Mouse (Mus musculus) midbrain, postnatal 0 days (tissue): Measurements from ENCODE around the gene Usp4. TPM values are rescaled to one million over a fixed set of nuclear protein-coding genes. Genes with fewer than 3 reads are reported as not detected.

Experiments
- ATAC-seq: fragments of 200-750 bp; cut with Nextera tagmentation; 2 replicates; pipeline ENCODE4 v1.8.0; 2017; ENCODE audit warnings: moderate number of reproducible peaks, mild to moderate bottlenecking, moderate TSS enrichment, moderate library complexity; ENCODE audit not compliant: low FRiP score
- DNase-seq: peaks from one replicate; pipeline ENCODE4 v3.0.0-alpha.2; 2015; ENCODE audit warnings: low spot score
- H3K27ac ChIP-seq: fragments of 300-500 bp; sonication (generic); 2 replicates; pipeline ENCODE4 v1.5.1; 2014; ENCODE audit warnings: low read depth, mild to moderate bottlenecking, low read length, mixed read lengths
- H3K27me3 ChIP-seq: fragments of 300-500 bp; sonication (generic); 2 replicates; pipeline ENCODE4 v1.6.1; 2014; ENCODE audit warnings: low read length, control low read depth, mixed read lengths; ENCODE audit not compliant: insufficient read depth
- H3K36me3 ChIP-seq: fragments of 300-500 bp; sonication (generic); 2 replicates; pipeline ENCODE4 v1.6.1; 2014; ENCODE audit warnings: low read length, control low read depth, mixed read lengths; ENCODE audit not compliant: insufficient read depth
- H3K4me1 ChIP-seq: fragments of 300-500 bp; sonication (generic); 2 replicates; pipeline ENCODE4 v1.6.1; 2014; ENCODE audit warnings: mild to moderate bottlenecking, control low read depth, antibody characterized with exemption, low read length, mixed read lengths; ENCODE audit not compliant: insufficient read depth
- H3K4me2 ChIP-seq: fragments of 300-500 bp; sonication (generic); 2 replicates; pipeline ENCODE4 v1.6.1; 2014; ENCODE audit warnings: low read depth, mild to moderate bottlenecking, low read length, mixed read lengths; ENCODE audit not compliant: poor library complexity, severe bottlenecking
- H3K4me3 ChIP-seq: fragments of 300-500 bp; sonication (generic); 2 replicates; pipeline ENCODE4 v1.5.1; 2014; ENCODE audit warnings: low read depth, mild to moderate bottlenecking, low read length, moderate library complexity
- H3K9ac ChIP-seq: fragments of 300-500 bp; sonication (generic); replicated peaks from 2 replicates; pipeline ENCODE4 v1.6.1; 2014; ENCODE audit warnings: mild to moderate bottlenecking, low read length, moderate library complexity, mixed read lengths; ENCODE audit not compliant: poor library complexity, severe bottlenecking
- H3K9me3 ChIP-seq: fragments of 300-500 bp; sonication (generic); 2 replicates; pipeline ENCODE4 v1.6.1; 2016; ENCODE audit warnings: low read length, control low read depth
- CTCF ChIP-seq: IDR thresholded peaks from 2 replicates; pipeline ENCODE4 v1.5.1; 2016; ENCODE audit warnings: antibody characterized with exemption, mild to moderate bottlenecking
- WGBS: fragments of 180-500 bp; shearing (Covaris S2); extraction: QIAGEN DNeasy Blood & Tissue Kit; methylation state at CpG from one replicate; pipeline ENCODE4 v1.1.7; 2014; 5-methylcytosine and 5-hydroxymethylcytosine counted together
- polyA plus RNA-seq: library from polyadenylated mRNA; unstranded; fragments of >200 nt; fragmentation: Nextera tagmentation; extraction: Ambion mirVana; gene quantifications from 2 replicates; pipeline ENCODE4 v1.2.1, GENCODE M21; 2015
- total RNA-seq: library from RNA; depleted of rRNA; stranded (reverse); fragments of >200 nt; gene quantifications from 2 replicates; pipeline ENCODE4 v1.2.3, GENCODE M21; 2014

Usp4 gene
- total and polyA plus RNA-seq, 2 experiments from 2014 or later = 106 to 114 TPM

DNA sequence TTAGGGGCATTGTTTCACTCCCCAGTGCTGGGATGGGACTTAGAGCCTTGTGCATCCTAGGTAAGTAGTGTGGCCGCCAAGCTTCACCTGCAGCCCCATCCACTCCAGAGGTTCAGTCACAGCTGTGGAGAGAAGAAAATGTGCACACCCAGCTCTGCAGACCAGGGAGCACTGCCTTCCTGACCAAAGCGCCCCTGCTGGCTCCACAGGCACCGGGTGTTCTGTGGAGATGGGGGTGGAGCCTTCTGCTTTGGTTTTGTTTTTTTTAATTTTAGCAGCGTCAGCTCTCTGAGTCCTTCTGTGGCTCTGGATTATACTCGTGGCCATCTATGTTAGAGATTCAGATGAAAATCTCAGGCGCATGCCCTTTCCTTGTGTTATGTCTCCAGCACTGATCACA lies 41.6 kb downstream of the Usp4 start:
- Histone ChIP-seq H3K27me3 (no peaks in the 10 kb centered on the region), H3K36me3 (peaks cover 74% of the 10 kb centered on the region), H3K9me3 (no peaks in the 10 kb centered on the region), H3K4me3 (no peak overlapping the region), H3K4me1 (no peaks in the 10 kb centered on the region), H3K9ac (no peak overlapping the region), H3K27ac (no peak overlapping the region), H3K4me2 (no peak overlapping the region)
- TF ChIP-seq CTCF = no peak
- 74% methylated on average over 6 of the region's 6 CpGs for WGBS
- ATAC-seq (no peak), DNase-seq (no peak)

DNA sequence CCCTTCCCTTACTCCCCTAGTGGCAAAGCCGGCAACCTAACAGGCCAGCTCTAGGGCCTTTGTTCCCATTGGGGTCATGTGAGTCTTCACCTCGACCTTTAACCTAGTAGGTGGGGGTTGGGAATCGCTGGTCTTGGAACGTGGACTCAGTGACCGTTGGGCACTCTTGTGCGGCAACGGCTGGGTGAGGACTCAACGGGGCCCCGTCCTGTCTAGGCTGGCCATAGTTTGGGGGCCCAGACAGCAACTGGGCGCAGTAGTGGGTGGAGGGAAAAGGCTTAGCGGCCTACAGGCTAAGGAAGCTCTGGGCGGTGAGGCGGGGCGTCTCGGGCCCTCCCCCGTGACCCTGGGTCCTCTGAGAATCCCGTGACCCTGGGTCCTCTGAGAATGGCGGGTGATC lies 45.0 kb downstream of the Usp4 start, which contains the start of gene 1700102P08Rik:
Gene 1700102P08Rik (plus strand): TSS at position 130 of the 400 bp plus-strand sequence.
- Histone ChIP-seq H3K9ac (no peak within 1 kb of the TSS), H3K36me3 (peaks cover 49% of the 10 kb centered on the region), H3K27me3 (no peaks in the 10 kb centered on the region), H3K4me3 (no peak within 1 kb of the TSS), H3K9me3 (no peaks in the 10 kb centered on the region), H3K4me1 (no peaks in the 10 kb centered on the region), H3K4me2 (no peak within 1 kb of the TSS), H3K27ac (no peak within 1 kb of the TSS)
- no peak for DNase-seq
- no peak for ATAC-seq
- no peak for TF ChIP-seq CTCF
- WGBS = 45% methylated on average over 18 of the region's 18 CpGs

DNA sequence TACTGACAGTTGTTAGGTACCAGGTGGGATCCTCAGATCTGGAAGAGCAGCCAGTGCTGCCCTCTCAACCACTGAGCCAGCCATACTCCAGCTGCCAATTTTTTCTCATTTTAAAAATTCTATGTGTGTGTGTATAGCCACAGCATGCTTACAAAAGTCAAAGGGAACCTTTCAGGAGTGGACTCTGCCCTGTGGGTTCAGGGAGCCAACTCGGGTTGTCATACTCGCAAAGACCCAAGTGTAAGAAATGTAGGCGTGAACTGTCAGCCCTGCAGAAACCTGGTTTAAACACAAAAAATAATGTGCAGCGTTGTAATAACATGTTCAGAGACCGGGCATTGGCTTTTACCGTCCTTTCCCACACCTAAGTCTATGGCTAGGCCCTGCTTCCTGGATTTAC lies 46.5 kb downstream of the Usp4 start:
- H3K27me3 ChIP-seq = no peaks in the 10 kb centered on the region
- H3K4me3 ChIP-seq = no peak overlapping the region
- no peaks in the 10 kb centered on the region for H3K9me3 ChIP-seq
- no peak overlapping the region for H3K9ac ChIP-seq
- no peaks in the 10 kb centered on the region for H3K4me1 ChIP-seq
- DNase-seq (no peak), ATAC-seq (no peak)
- TF ChIP-seq CTCF = no peak
- 98% methylated on average over 6 of the region's 6 CpGs for WGBS
- no peak overlapping the region for H3K27ac ChIP-seq
- H3K36me3 ChIP-seq = peaks cover 38% of the 10 kb centered on the region
- H3K4me2 ChIP-seq = no peak overlapping the region

DNA sequence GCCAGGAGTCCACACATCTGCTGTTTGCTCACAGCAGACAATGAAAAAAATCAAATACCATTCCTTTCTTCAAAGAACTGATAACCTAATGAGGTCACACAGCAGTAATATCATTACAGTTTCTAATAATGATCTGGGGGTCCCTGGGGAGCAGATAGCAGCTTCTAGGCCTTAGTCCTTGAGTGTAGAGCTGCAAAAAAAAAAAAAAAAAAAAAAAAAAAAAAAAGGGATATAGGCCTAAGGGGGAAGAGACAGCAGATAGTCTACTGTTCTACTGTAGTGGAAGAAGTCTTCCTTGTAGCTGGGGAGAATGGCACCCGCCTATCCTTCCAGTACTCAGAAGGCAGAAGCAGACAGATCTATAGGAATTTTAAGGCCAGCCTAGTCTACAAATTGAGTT lies 47.8 kb downstream of the Usp4 start:
- no peak for DNase-seq
- Histone ChIP-seq H3K9ac (no peak overlapping the region), H3K36me3 (peaks cover 31% of the 10 kb centered on the region)

DNA sequence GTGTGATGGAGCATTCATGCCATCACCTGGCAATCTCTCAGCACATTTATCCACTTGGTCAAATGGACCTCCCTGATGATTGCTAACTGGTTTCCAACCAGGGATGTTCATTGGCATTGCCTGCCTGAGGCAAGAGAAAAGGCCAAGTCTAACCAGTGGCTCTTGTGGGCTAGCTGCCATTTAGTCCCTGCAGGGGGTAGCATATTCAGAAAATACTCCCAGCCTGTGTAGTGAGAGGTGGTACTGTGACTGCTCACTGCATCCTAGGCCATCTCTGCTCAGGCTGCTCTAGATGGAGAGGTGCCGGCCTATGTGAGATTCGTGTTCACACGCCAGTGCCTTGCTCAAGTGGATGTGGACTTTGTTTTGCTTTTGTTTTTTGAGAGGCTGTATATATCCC lies 50.7 kb downstream of the Usp4 start:
- Histone ChIP-seq H3K36me3 (peaks cover 8% of the 10 kb centered on the region; the same call in 1 of the 2 replicates), H3K4me3 (no peak overlapping the region), H3K9ac (no peak overlapping the region), H3K27me3 (no peaks in the 10 kb centered on the region), H3K9me3 (no peaks in the 10 kb centered on the region), H3K27ac (no peak overlapping the region), H3K4me2 (no peak overlapping the region), H3K4me1 (no peaks in the 10 kb centered on the region; the same call in 1 of the 2 replicates)
- DNase-seq (no peak), ATAC-seq (no peak)
- WGBS = 96% methylated on average over 3 of the region's 3 CpGs
- no peak for TF ChIP-seq CTCF

More for the DNA sequence above, 47.8 kb downstream of the Usp4 start:
- Histone ChIP-seq H3K4me1 (no peaks in the 10 kb centered on the region), H3K27me3 (no peaks in the 10 kb centered on the region), H3K27ac (no peak overlapping the region), H3K4me2 (no peak overlapping the region), H3K9me3 (no peaks in the 10 kb centered on the region), H3K4me3 (no peak overlapping the region)
- WGBS = 87% methylated on average over 1 of the region's 1 CpGs
- TF ChIP-seq CTCF = no peak
- ATAC-seq = no peak

DNA sequence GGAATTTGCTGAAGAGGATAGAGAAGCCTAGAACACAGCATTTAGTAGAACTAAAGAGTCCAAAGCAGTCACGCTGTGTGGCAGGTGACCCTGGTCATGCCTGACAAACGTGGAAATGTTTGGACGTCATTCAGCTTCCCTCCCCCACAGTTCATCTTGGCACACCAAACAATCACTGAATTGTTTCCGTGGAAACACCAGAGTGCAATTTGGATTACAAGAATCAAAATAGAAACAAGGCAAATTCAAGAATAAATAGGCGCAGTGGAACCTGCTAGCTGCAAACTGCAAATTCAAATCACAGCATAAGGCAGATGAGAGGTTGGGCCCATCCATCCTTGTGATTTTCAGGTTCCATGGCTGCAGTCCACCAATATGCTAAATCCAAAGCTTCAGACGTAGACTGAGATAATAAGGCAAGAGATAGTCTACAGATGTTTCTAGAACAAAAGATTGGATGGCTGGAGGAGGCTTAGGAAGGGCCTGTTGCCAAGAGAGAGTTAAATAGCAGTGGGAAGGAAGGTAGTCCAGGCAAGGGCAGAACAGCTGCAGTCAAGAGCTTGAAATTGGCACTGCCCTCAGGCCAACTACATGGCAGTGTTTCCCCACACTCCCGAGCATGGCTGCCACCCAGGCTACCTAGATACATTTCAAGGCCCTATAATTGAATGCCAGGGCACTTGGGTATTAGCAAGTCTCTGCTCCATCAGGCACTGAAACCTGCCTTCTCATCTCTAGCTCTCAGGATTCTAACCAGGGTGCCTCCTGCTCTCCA lies 53.7 kb downstream of the Usp4 start:
- peak; percentile 61 for DNase-seq
- 0 out of 2 replicates have a peak, but pooled peaks cover 3% of the 10 kb centered on the region for H3K36me3 ChIP-seq
- H3K4me1 ChIP-seq = no peaks in the 10 kb centered on the region; the same call in 1 of the 2 replicates
- H3K9ac ChIP-seq = no peak overlapping the region
- no peaks in the 10 kb centered on the region for H3K27me3 ChIP-seq
- WGBS = 30% methylated on average over 7 of the region's 7 CpGs
- no peak for TF ChIP-seq CTCF
- no peak overlapping the region for H3K4me2 ChIP-seq
- H3K9me3 ChIP-seq = no peaks in the 10 kb centered on the region
- ATAC-seq = no peak
- no peak overlapping the region for H3K4me3 ChIP-seq
- H3K27ac ChIP-seq = peak overlapping the region; percentile 67
